15 mouse cellular contexts compared by ENCODE assay signal in the genomic region with DNA sequence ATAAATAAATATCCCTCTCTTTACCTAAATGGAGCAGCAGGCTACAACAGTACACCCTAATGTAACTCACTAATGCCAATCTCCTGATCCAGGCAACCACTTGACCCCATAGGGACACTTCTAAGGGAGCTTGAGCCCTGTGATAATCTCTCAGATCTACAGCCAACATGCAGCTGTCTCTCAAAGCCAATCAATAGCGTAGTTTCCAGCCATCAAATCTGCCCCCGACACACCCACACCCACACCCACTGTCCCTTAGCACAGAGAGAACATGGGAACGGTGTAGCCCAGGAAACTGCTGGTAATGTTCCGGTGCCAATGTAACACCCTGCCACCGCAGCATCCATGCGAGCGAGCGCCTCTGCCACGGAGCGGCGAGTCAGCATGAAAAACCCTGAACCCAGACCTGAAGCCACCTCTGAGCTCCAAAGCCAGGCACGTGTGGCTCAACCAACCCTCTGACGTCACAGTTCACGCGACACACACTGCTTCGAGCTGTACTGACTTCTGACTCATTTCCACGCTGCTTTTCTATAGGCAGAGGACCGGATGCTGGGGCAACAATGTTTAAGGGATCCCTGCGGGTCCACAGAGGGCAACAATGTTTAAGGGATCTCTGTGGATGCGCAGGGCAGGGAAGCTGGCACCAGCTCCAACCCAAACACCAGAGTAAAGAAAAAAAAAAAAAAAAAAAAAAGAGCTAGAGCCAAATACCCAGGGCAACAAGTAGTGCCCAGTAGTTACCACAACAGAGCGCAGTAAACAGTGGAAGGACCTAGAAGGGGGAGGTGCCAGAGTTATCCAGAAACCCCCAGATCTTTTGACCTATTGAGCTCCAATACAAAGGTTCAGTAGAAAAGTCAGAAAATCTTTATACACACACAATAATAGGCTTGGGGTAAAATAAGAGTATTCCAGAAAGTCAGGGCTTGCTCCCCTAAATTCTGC. TPM values are rescaled to one million over a fixed set of nuclear protein-coding genes. Genes with fewer than 3 reads are reported as not detected.
A peak's percentile ranks its signal among the peaks of the same experiment; 100 is the strongest.
DNase-seq lines count a peak whose midpoint lies in the region; ATAC-seq and TF ChIP-seq lines count a peak whose summit lies in the region.
"Had no signal": no experiment of that assay in that cellular context is flagged by ENCODE, and none has a peak within 500 bp of the region (broad histone marks: within the 10 kb centered on the region; RNA-seq: fewer than 3 reads in every experiment).

No protein-coding gene starts in this region.

- no peak overlapping the region for H3K4me3 ChIP-seq in hindbrain, embryonic 15.5 days
- no peak overlapping the region for H3K4me3 ChIP-seq in hindbrain, postnatal 0 days (ENCODE audit: low read length)
- no peak overlapping the region for H3K4me3 ChIP-seq in midbrain, embryonic 16.5 days (ENCODE audit: low read depth, low read length)
- H3K4me3 ChIP-seq in midbrain, embryonic 14.5 days (replicated peaks; ENCODE audit: low read depth, low read length): no peak overlapping the region
- H3K4me3 ChIP-seq: hindbrain, embryonic 10.5 days had no signal

- H3K36me3 ChIP-seq in hindbrain, embryonic 15.5 days: no peaks in the 10 kb centered on the region
- H3K36me3 ChIP-seq in hindbrain, postnatal 0 days (ENCODE audit: insufficient read depth, low read length): no peaks in the 10 kb centered on the region
- H3K36me3 ChIP-seq in midbrain, embryonic 16.5 days (ENCODE audit: control insufficient read depth, insufficient read depth, low read length): no peaks in the 10 kb centered on the region
- H3K36me3 ChIP-seq in midbrain, embryonic 14.5 days (ENCODE audit: control insufficient read depth, insufficient read depth, low read length): no peaks in the 10 kb centered on the region
- H3K36me3 ChIP-seq: hindbrain, embryonic 10.5 days had no signal

- ATAC-seq in hindbrain, embryonic 15.5 days (ENCODE audit: low FRiP score, low read depth): 0 out of 2 replicates have a peak, but pooled peaks have one; percentile 47
- ATAC-seq in hindbrain, postnatal 0 days: no peak; the same call in 1 of the 2 replicates
- 0 out of 2 replicates have a peak, but pooled peaks have one; percentile 32 for ATAC-seq in midbrain, embryonic 16.5 days
- ATAC-seq in midbrain, embryonic 14.5 days (ENCODE audit: low FRiP score, low TSS enrichment): no peak

- no peak for DNase-seq in hindbrain, postnatal 0 days (ENCODE audit: low spot score)
- no peak for DNase-seq in midbrain, embryonic 14.5 days
- DNase-seq in WW6 (ENCODE audit: low read depth, low spot score): peak; percentile 24
- no peak for DNase-seq in embryo, embryonic 10.5 days (ENCODE audit: low spot score)
- DNase-seq in spleen, postnatal 4 days (ENCODE audit: low spot score in 2 of 2): no peak
- DNase-seq: adrenal gland, postnatal 14 days; cerebellum, postnatal 14 days; right cerebral cortex, adult 18-20 months; thymus, adult 2 months had no signal

- 86% methylated on average over 21 of the region's 21 CpGs for WGBS in hindbrain, embryonic 15.5 days
- 75% methylated on average over 21 of the region's 21 CpGs for WGBS in hindbrain, postnatal 0 days
- 90% methylated on average over 21 of the region's 21 CpGs for WGBS in midbrain, embryonic 16.5 days
- WGBS in midbrain, embryonic 14.5 days: 89% methylated on average over 21 of the region's 21 CpGs

- no peaks in the 10 kb centered on the region for H3K9me3 ChIP-seq in hindbrain, embryonic 15.5 days
- no peaks in the 10 kb centered on the region for H3K9me3 ChIP-seq in hindbrain, postnatal 0 days (ENCODE audit: low read length)
- no peaks in the 10 kb centered on the region for H3K9me3 ChIP-seq in midbrain, embryonic 16.5 days (replicated peaks; ENCODE audit: control insufficient read depth, low read length, poor library complexity, severe bottlenecking)
- no peaks in the 10 kb centered on the region for H3K9me3 ChIP-seq in midbrain, embryonic 14.5 days (ENCODE audit: control insufficient read depth, low read length)
- H3K9me3 ChIP-seq: hindbrain, embryonic 10.5 days; megakaryocyte, embryonic 14.5 days had no signal

- H3K27me3 ChIP-seq in hindbrain, embryonic 15.5 days: no peaks in the 10 kb centered on the region
- no peaks in the 10 kb centered on the region for H3K27me3 ChIP-seq in hindbrain, postnatal 0 days (ENCODE audit: insufficient read depth, low read length)
- no peaks in the 10 kb centered on the region for H3K27me3 ChIP-seq in midbrain, embryonic 16.5 days (ENCODE audit: control insufficient read depth, insufficient read depth, low read depth, low read length)
- no peaks in the 10 kb centered on the region for H3K27me3 ChIP-seq in midbrain, embryonic 14.5 days (ENCODE audit: control insufficient read depth, insufficient read depth, low read length)
- H3K27me3 ChIP-seq: megakaryocyte, embryonic 14.5 days had no signal

- no peak overlapping the region for H3K27ac ChIP-seq in hindbrain, embryonic 15.5 days (replicated peaks)
- no peak overlapping the region for H3K27ac ChIP-seq in hindbrain, postnatal 0 days
- H3K27ac ChIP-seq in midbrain, embryonic 16.5 days (ENCODE audit: low read length): no peak overlapping the region
- no peak overlapping the region for H3K27ac ChIP-seq in midbrain, embryonic 14.5 days (replicated peaks; ENCODE audit: low read depth, low read length)
- H3K27ac ChIP-seq: hindbrain, embryonic 10.5 days; kidney, postnatal 0 days had no signal

- H3K4me1 ChIP-seq in hindbrain, embryonic 15.5 days (replicated peaks): no peaks in the 10 kb centered on the region
- no peaks in the 10 kb centered on the region for H3K4me1 ChIP-seq in hindbrain, postnatal 0 days (ENCODE audit: insufficient read depth, low read length)
- H3K4me1 ChIP-seq in midbrain, embryonic 16.5 days (ENCODE audit: control insufficient read depth, insufficient read depth, low read length): no peaks in the 10 kb centered on the region; the same call in 1 of the 2 replicates
- H3K4me1 ChIP-seq in midbrain, embryonic 14.5 days (ENCODE audit: control insufficient read depth, insufficient read depth, low read length): no peaks in the 10 kb centered on the region

- 0 out of 2 replicates have a peak overlapping the region, but pooled peaks have one; percentile 9 for H3K4me2 ChIP-seq in hindbrain, embryonic 15.5 days
- no peak overlapping the region; the same call in 1 of the 2 replicates for H3K4me2 ChIP-seq in hindbrain, postnatal 0 days (ENCODE audit: low read depth, low read length)
- no peak overlapping the region for H3K4me2 ChIP-seq in midbrain, embryonic 16.5 days (ENCODE audit: low read length)
- no peak overlapping the region for H3K4me2 ChIP-seq in midbrain, embryonic 14.5 days (ENCODE audit: low read length)
- H3K4me2 ChIP-seq: lung, embryonic 14.5 days had no signal

- TF ChIP-seq CTCF in hindbrain, postnatal 0 days (IDR thresholded peaks at IDR 0.05; ENCODE audit: low read depth): no peak

- no peak overlapping the region for H3K9ac ChIP-seq in hindbrain, embryonic 15.5 days
- no peak overlapping the region for H3K9ac ChIP-seq in hindbrain, postnatal 0 days (replicated peaks; ENCODE audit: low read length)
- no peak overlapping the region for H3K9ac ChIP-seq in midbrain, embryonic 16.5 days (ENCODE audit: low read depth, low read length)
- H3K9ac ChIP-seq in midbrain, embryonic 14.5 days (replicated peaks; ENCODE audit: low read length): no peak overlapping the region
- H3K9ac ChIP-seq: lung, embryonic 14.5 days had no signal

RNA-seq across cellular contexts. Expression of a gene that starts 47.5 kb away (rescaled TPM):
- polyA plus RNA-seq in hindbrain, embryonic 15.5 days (2015; fragmentation: Nextera tagmentation; extraction: Ambion mirVana): 7.8 and 8.1 TPM in 2 replicates
- 32.0 and 44.6 TPM in 2 replicates for total RNA-seq in hindbrain, postnatal 0 days (2014; rRNA removed)
- 8.6 and 9.3 TPM in 2 replicates for polyA plus RNA-seq in hindbrain, postnatal 0 days (2015; fragmentation: Nextera tagmentation; extraction: Ambion mirVana)
- 10.4 and 10.8 TPM in 2 replicates for polyA plus RNA-seq in midbrain, embryonic 16.5 days (2015; fragmentation: Nextera tagmentation; extraction: Ambion mirVana)
- 7.3 and 8.7 TPM in 2 replicates for polyA plus RNA-seq in midbrain, embryonic 14.5 days (2014; fragmentation: Nextera tagmentation; extraction: Ambion mirVana)

Comparison
In these comparisons a context has a peak if more than half of its experiments do, and no peak if none do; other contexts are left out.
1. ATAC-seq: peak in hindbrain, embryonic 15.5 days (single experiment) and midbrain, embryonic 16.5 days (single experiment); none in hindbrain, postnatal 0 days (single experiment) and midbrain, embryonic 14.5 days (single experiment).